Mouse (Mus musculus): ENCODE measurements around the gene Slc27a5. TPM values are rescaled to one million over a fixed set of nuclear protein-coding genes. Genes with fewer than 3 reads are reported as not detected.

The Slc27a5 gene
- total and polyA plus RNA-seq, 3 experiments: 0.04 TPM; not detected in 2

DNA sequence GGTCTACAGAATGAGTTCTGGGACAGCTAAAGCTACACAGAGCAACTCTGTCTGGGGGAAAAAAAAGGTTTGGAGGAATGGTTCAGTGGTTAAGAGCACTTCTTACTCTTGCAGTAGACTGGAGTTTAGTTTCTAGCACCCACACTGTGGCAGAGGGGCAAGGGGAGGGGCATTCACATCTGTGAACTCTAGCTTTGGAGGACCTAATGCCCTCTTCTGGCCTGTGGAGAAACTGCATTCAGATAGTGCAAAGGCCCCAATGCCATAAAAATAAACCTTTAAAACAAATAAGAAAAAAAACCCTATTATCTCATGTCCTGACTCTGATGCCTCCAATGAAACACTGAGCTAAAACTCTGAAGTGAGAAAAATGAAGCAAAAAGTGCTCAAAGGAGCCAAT, 54.5 kb downstream of the Slc27a5 start:
- no peak overlapping the region for H3K27ac ChIP-seq (ENCODE audit: insufficient read depth, low read depth)
- no peak overlapping the region for H3K4me2 ChIP-seq (ENCODE audit: insufficient read depth, low read depth, poor library complexity, severe bottlenecking)
- in situ Hi-C loops (cut with MboI; ENCODE audit: low pct_ligation_motif_present, low pct_unique_long_range_greater_than_20kb, low sequenced_read_pairs) (no loop called here), dilution Hi-C loops (cut with MboI; ENCODE audit: extremely low pct_ligation_motif_present, extremely low pct_unique_long_range_greater_than_20kb, low sequenced_read_pairs) (no loop called here)
- peaks cover 3 to 28% of the 10 kb centered on the region in 2 experiments for H3K4me1 ChIP-seq (ENCODE audit: control insufficient read depth in 1 of 2, insufficient read depth in 2 of 2)
- H3K9ac ChIP-seq (ENCODE audit: insufficient read depth, low read depth): no peak overlapping the region
- no peaks in the 10 kb centered on the region for H3K27me3 ChIP-seq (replicated peaks)
- no peaks in the 10 kb centered on the region for H3K36me3 ChIP-seq (replicated peaks in 1 of 2; ENCODE audit: control insufficient read depth in 1 of 2, insufficient read depth in 1 of 2, low read length in 1 of 2)
- TF ChIP-seq CHD1 (IDR thresholded peaks at IDR 0.05; ENCODE audit: low read depth, low read length) (no peak), ZNF384 (IDR thresholded peaks at IDR 0.05; ENCODE audit: low read depth, low read length) (no peak), GABPA (IDR thresholded peaks at IDR 0.05; ENCODE audit: insufficient replicate concordance, low read depth, low read length) (no peak), ETS1 (conservative IDR thresholded peaks at IDR 0.05; ENCODE audit: low read depth, low read length) (no peak), SMC3 (IDR thresholded peaks at IDR 0.05; ENCODE audit: low read depth, low read length) (peak; percentile 58), MAZ (IDR thresholded peaks at IDR 0.05; ENCODE audit: low read depth, low read length) (peak; percentile 71), NRF1 (IDR thresholded peaks at IDR 0.05; ENCODE audit: low read depth, low read length) (no peak), KAT2A (IDR thresholded peaks at IDR 0.05; ENCODE audit: insufficient replicate concordance, low read length) (no peak), MAFK (IDR thresholded peaks at IDR 0.05; ENCODE audit: insufficient replicate concordance, low read length) (no peak), CTCF (conservative IDR thresholded peaks at IDR 0.05 in 1 of 2, IDR thresholded peaks at IDR 0.05 in 1 of 2; ENCODE audit: low read depth in 2 of 2, low read length in 2 of 2) (peak; percentile 57 to 67), MXI1 (IDR thresholded peaks at IDR 0.05; ENCODE audit: low read depth, low read length) (no peak), RAD21 (IDR thresholded peaks at IDR 0.05; ENCODE audit: low read depth, low read length) (peak; percentile 35)
- no peaks in the 10 kb centered on the region for H3K9me3 ChIP-seq (replicated peaks; ENCODE audit: low read length)
- no peak overlapping the region for H3K4me3 ChIP-seq (replicated peaks in 1 of 3; ENCODE audit: low read depth in 2 of 3, low read length in 2 of 3, poor library complexity in 1 of 3)
- DNase-seq (ENCODE audit: extremely low read depth): peak; percentile 64
- H3K79me2 ChIP-seq (replicated peaks; ENCODE audit: control insufficient read depth, extremely low read depth, insufficient read depth, poor library complexity, severe bottlenecking): no peaks in the 10 kb centered on the region

DNA sequence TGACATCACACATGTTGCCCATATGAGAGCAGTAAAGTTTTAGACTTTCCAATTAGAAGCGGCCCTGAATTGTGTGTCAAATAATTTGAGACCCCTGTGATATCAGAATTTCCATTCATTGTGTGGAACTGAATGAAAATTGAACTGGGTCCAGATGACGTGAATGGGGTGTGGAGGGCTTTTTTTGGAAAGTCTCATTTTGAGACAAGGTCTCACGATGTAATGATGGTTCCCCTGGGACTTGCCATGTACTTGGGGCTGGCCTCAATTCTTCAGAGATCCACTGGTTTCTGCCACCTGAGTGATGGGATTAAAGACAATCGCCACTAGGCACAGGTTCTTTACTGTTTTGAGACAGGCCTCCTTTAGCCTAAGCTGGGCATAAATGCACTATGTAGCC, 57.4 kb downstream of the Slc27a5 start:
- Histone ChIP-seq H3K9me3 (replicated peaks; ENCODE audit: low read length) (no peaks in the 10 kb centered on the region), H3K36me3 (replicated peaks in 1 of 2; ENCODE audit: control insufficient read depth in 1 of 2, insufficient read depth in 1 of 2, low read length in 1 of 2) (no peaks in the 10 kb centered on the region), H3K9ac (ENCODE audit: insufficient read depth, low read depth) (no peak overlapping the region), H3K27me3 (replicated peaks) (no peaks in the 10 kb centered on the region), H3K27ac (ENCODE audit: insufficient read depth, low read depth) (no peak overlapping the region), H3K79me2 (replicated peaks; ENCODE audit: control insufficient read depth, extremely low read depth, insufficient read depth, poor library complexity, severe bottlenecking) (no peaks in the 10 kb centered on the region), H3K4me1 (ENCODE audit: control insufficient read depth in 1 of 2, insufficient read depth in 2 of 2) (peaks cover 3 to 14% of the 10 kb centered on the region in 2 experiments), H3K4me3 (replicated peaks in 1 of 3; ENCODE audit: low read depth in 2 of 3, low read length in 2 of 3, poor library complexity in 1 of 3) (no peak overlapping the region), H3K4me2 (ENCODE audit: insufficient read depth, low read depth, poor library complexity, severe bottlenecking) (no peak overlapping the region)
- peak; percentile 76 for DNase-seq (ENCODE audit: extremely low read depth)
- no peak for TF ChIP-seq POLR2AphosphoS2 (IDR thresholded peaks at IDR 0.05; ENCODE audit: low read depth, low read length)
- no peak for TF ChIP-seq ZNF384 (IDR thresholded peaks at IDR 0.05; ENCODE audit: low read depth, low read length)
- peak; percentile 62 for TF ChIP-seq ETS1 (conservative IDR thresholded peaks at IDR 0.05; ENCODE audit: low read depth, low read length)
- TF ChIP-seq ZC3H11A (IDR thresholded peaks at IDR 0.05; ENCODE audit: low read depth, low read length): no peak
- TF ChIP-seq CHD2 (IDR thresholded peaks at IDR 0.05; ENCODE audit: low read length): peak; percentile 51; the same call in 1 of the 2 replicates
- TF ChIP-seq MEF2A (IDR thresholded peaks at IDR 0.05; ENCODE audit: borderline replicate concordance, low read depth, low read length): peak; percentile 76
- no peak for TF ChIP-seq IRF4 (IDR thresholded peaks at IDR 0.05; ENCODE audit: low read depth, low read length)
- no peak for TF ChIP-seq POLR2A (IDR thresholded peaks at IDR 0.05; ENCODE audit: low read depth, low read length)
- TF ChIP-seq BHLHE40 (IDR thresholded peaks at IDR 0.05; ENCODE audit: low read depth, low read length): no peak
- peak; percentile 10; the same call in 1 of the 2 replicates for TF ChIP-seq EP300 (IDR thresholded peaks at IDR 0.05; ENCODE audit: low read length)
- dilution Hi-C loops (cut with MboI; ENCODE audit: extremely low pct_ligation_motif_present, extremely low pct_unique_long_range_greater_than_20kb, low sequenced_read_pairs): no loop called here
- in situ Hi-C loops (cut with MboI; ENCODE audit: low pct_ligation_motif_present, low pct_unique_long_range_greater_than_20kb, low sequenced_read_pairs): no loop called here

Other genes with a start within 250 kb of the Slc27a5 start
- 1.6 and 1.8 TPM in 2 replicates for gene Zscan18, start 194.6 kb downstream of the Slc27a5 start, total RNA-seq (2012; rRNA removed)
- 0.56 and 1.4 TPM in 2 replicates for gene Zscan18, start 194.6 kb downstream of the Slc27a5 start, total RNA-seq (2014; rRNA removed)
- gene Zscan18, start 194.6 kb downstream of the Slc27a5 start, polyA plus RNA-seq (2012; ENCODE audit: insufficient read length, low read depth): 1.3 and 1.6 TPM in 2 replicates
- gene Zfp329, start 179.3 kb downstream of the Slc27a5 start, total RNA-seq (2012; rRNA removed): 4.4 and 4.5 TPM in 2 replicates
- 3.9 and 7.2 TPM in 2 replicates for gene Zfp329, start 179.3 kb downstream of the Slc27a5 start, total RNA-seq (2014; rRNA removed)
- 4.3 and 4.5 TPM in 2 replicates for gene Zfp329, start 179.3 kb downstream of the Slc27a5 start, polyA plus RNA-seq (2012; ENCODE audit: insufficient read length, low read depth)
- 29.3 and 31.0 TPM in 2 replicates for gene Zfp110, start 163.4 kb downstream of the Slc27a5 start, total RNA-seq (2012; rRNA removed)
- gene Zfp110, start 163.4 kb downstream of the Slc27a5 start, total RNA-seq (2014; rRNA removed): 26.6 and 31.5 TPM in 2 replicates
- gene Zfp110, start 163.4 kb downstream of the Slc27a5 start, polyA plus RNA-seq (2012; ENCODE audit: insufficient read length, low read depth): 14.8 and 16.2 TPM in 2 replicates
- 1.2 and 1.4 TPM in 2 replicates for gene Zfp128, start 117.0 kb downstream of the Slc27a5 start, total RNA-seq (2012; rRNA removed)
- 0.96 and 1.2 TPM in 2 replicates for gene Zfp128, start 117.0 kb downstream of the Slc27a5 start, total RNA-seq (2014; rRNA removed)
- gene Zfp128, start 117.0 kb downstream of the Slc27a5 start, polyA plus RNA-seq (2012; ENCODE audit: insufficient read length, low read depth): 0.61 and 0.78 TPM in 2 replicates
- 3.2 and 4.2 TPM in 2 replicates for gene Zscan22, start 100.4 kb downstream of the Slc27a5 start, total RNA-seq (2012; rRNA removed)
- gene Zscan22, start 100.4 kb downstream of the Slc27a5 start, total RNA-seq (2014; rRNA removed): 2.8 and 3.3 TPM in 2 replicates
- gene Zscan22, start 100.4 kb downstream of the Slc27a5 start, polyA plus RNA-seq (2012; ENCODE audit: insufficient read length, low read depth): 7.6 and 8.9 TPM in 2 replicates
- 3,671 and 4,026 TPM in 2 replicates for gene Rps5, start 75.9 kb downstream of the Slc27a5 start, total RNA-seq (2012; rRNA removed)
- gene Rps5, start 75.9 kb downstream of the Slc27a5 start, total RNA-seq (2014; rRNA removed): 3,631 and 4,293 TPM in 2 replicates
- gene Rps5, start 75.9 kb downstream of the Slc27a5 start, polyA plus RNA-seq (2012; ENCODE audit: insufficient read length, low read depth): 2,088 and 2,166 TPM in 2 replicates
- 1.1 and 1.3 TPM in 2 replicates for gene Rnf225, start 70.8 kb downstream of the Slc27a5 start, total RNA-seq (2012; rRNA removed)
- gene Rnf225, start 70.8 kb downstream of the Slc27a5 start, total RNA-seq (2014; rRNA removed): 0.89 and 0.90 TPM in 2 replicates
- 3.4 and 4.0 TPM in 2 replicates for gene Rnf225, start 70.8 kb downstream of the Slc27a5 start, polyA plus RNA-seq (2012; ENCODE audit: insufficient read length, low read depth)
- gene Zfp324, start 32.4 kb downstream of the Slc27a5 start, total RNA-seq (2012; rRNA removed): 6.4 and 8.7 TPM in 2 replicates
- 6.3 and 7.3 TPM in 2 replicates for gene Zfp324, start 32.4 kb downstream of the Slc27a5 start, total RNA-seq (2014; rRNA removed)
- 3.8 and 4.2 TPM in 2 replicates for gene Zfp324, start 32.4 kb downstream of the Slc27a5 start, polyA plus RNA-seq (2012; ENCODE audit: insufficient read length, low read depth)
- 7.5 and 7.8 TPM in 2 replicates for gene Zfp446, start 20.3 kb downstream of the Slc27a5 start, total RNA-seq (2012; rRNA removed)
- gene Zfp446, start 20.3 kb downstream of the Slc27a5 start, total RNA-seq (2014; rRNA removed): 11.9 and 12.8 TPM in 2 replicates
- gene Zfp446, start 20.3 kb downstream of the Slc27a5 start, polyA plus RNA-seq (2012; ENCODE audit: insufficient read length, low read depth): 12.5 and 12.9 TPM in 2 replicates
- gene Trim28, start 922 bp upstream of the Slc27a5 start, total RNA-seq (2012; rRNA removed): 500 and 583 TPM in 2 replicates
- gene Trim28, start 922 bp upstream of the Slc27a5 start, total RNA-seq (2014; rRNA removed): 495 and 516 TPM in 2 replicates
- 728 and 891 TPM in 2 replicates for gene Trim28, start 922 bp upstream of the Slc27a5 start, polyA plus RNA-seq (2012; ENCODE audit: insufficient read length, low read depth)
- gene Zbtb45, start 11.8 kb upstream of the Slc27a5 start, total RNA-seq (2012; rRNA removed): 9.5 and 12.1 TPM in 2 replicates
- gene Zbtb45, start 11.8 kb upstream of the Slc27a5 start, total RNA-seq (2014; rRNA removed): 6.7 and 6.8 TPM in 2 replicates
- gene Zbtb45, start 11.8 kb upstream of the Slc27a5 start, polyA plus RNA-seq (2012; ENCODE audit: insufficient read length, low read depth): 16.7 and 17.1 TPM in 2 replicates
- 110 and 115 TPM in 2 replicates for gene Chmp2a, start 36.6 kb upstream of the Slc27a5 start, total RNA-seq (2012; rRNA removed)
- gene Chmp2a, start 36.6 kb upstream of the Slc27a5 start, total RNA-seq (2014; rRNA removed): 131 and 141 TPM in 2 replicates
- gene Chmp2a, start 36.6 kb upstream of the Slc27a5 start, polyA plus RNA-seq (2012; ENCODE audit: insufficient read length, low read depth): 134 and 148 TPM in 2 replicates
- gene Ube2m, start 40.1 kb upstream of the Slc27a5 start, total RNA-seq (2012; rRNA removed): 134 and 156 TPM in 2 replicates
- 227 and 244 TPM in 2 replicates for gene Ube2m, start 40.1 kb upstream of the Slc27a5 start, total RNA-seq (2014; rRNA removed)
- gene Ube2m, start 40.1 kb upstream of the Slc27a5 start, polyA plus RNA-seq (2012; ENCODE audit: insufficient read length, low read depth): 215 and 272 TPM in 2 replicates
- gene Mzf1, start 56.6 kb upstream of the Slc27a5 start, total RNA-seq (2012; rRNA removed): 0.46 and 0.55 TPM in 2 replicates
- 0.31 and 0.34 TPM in 2 replicates for gene Mzf1, start 56.6 kb upstream of the Slc27a5 start, total RNA-seq (2014; rRNA removed)
- 0.50 and 0.68 TPM in 2 replicates for gene Mzf1, start 56.6 kb upstream of the Slc27a5 start, polyA plus RNA-seq (2012; ENCODE audit: insufficient read length, low read depth)
- gene Vmn1r85, start 97.0 kb upstream of the Slc27a5 start, total RNA-seq (2012; rRNA removed): not detected in 2 replicates
- not detected in 2 replicates for gene Vmn1r85, start 97.0 kb upstream of the Slc27a5 start, total RNA-seq (2014; rRNA removed)
- not detected in 2 replicates for gene Vmn1r85, start 97.0 kb upstream of the Slc27a5 start, polyA plus RNA-seq (2012; ENCODE audit: insufficient read length, low read depth)
- gene Vmn1r86, start 121.7 kb upstream of the Slc27a5 start, total RNA-seq (2012; rRNA removed): not detected in 2 replicates
- gene Vmn1r86, start 121.7 kb upstream of the Slc27a5 start, total RNA-seq (2014; rRNA removed): not detected in 2 replicates
- not detected in 2 replicates for gene Vmn1r86, start 121.7 kb upstream of the Slc27a5 start, polyA plus RNA-seq (2012; ENCODE audit: insufficient read length, low read depth)
- not detected in 2 replicates for gene Vmn1r87, start 142.0 kb upstream of the Slc27a5 start, total RNA-seq (2012; rRNA removed)
- not detected in 2 replicates for gene Vmn1r87, start 142.0 kb upstream of the Slc27a5 start, total RNA-seq (2014; rRNA removed)
- gene Vmn1r87, start 142.0 kb upstream of the Slc27a5 start, polyA plus RNA-seq (2012; ENCODE audit: insufficient read length, low read depth): not detected in 2 replicates
- 0.29 and 0.34 TPM in 2 replicates for gene Vmn1r88, start 161.4 kb upstream of the Slc27a5 start, total RNA-seq (2012; rRNA removed)
- 0.03 TPM in 1 of 2 replicates, not detected in the other for gene Vmn1r88, start 161.4 kb upstream of the Slc27a5 start, total RNA-seq (2014; rRNA removed)
- gene Vmn1r88, start 161.4 kb upstream of the Slc27a5 start, polyA plus RNA-seq (2012; ENCODE audit: insufficient read length, low read depth): 0.07 and 0.10 TPM in 2 replicates
- not detected in 2 replicates for gene Vmn1r89, start 214.8 kb upstream of the Slc27a5 start, total RNA-seq (2012; rRNA removed)
- not detected in 2 replicates for gene Vmn1r89, start 214.8 kb upstream of the Slc27a5 start, total RNA-seq (2014; rRNA removed)
- not detected in 2 replicates for gene Vmn1r89, start 214.8 kb upstream of the Slc27a5 start, polyA plus RNA-seq (2012; ENCODE audit: insufficient read length, low read depth)